Mouse (Mus musculus) bone marrow macrophage, adult 2 months (primary cell): Measurements from ENCODE around the gene Vwc2. TPM values are rescaled to one million over a fixed set of nuclear protein-coding genes. Genes with fewer than 3 reads are reported as not detected.

Experiments used
- H3K27ac ChIP-seq: 2 replicates; pipeline ENCODE4 v1.5.1; 2012; ENCODE audit warnings: low read depth, low read length; ENCODE audit not compliant: insufficient read depth
- H3K4me1 ChIP-seq: 2 replicates; pipeline ENCODE4 v1.6.1; 2012; ENCODE audit warnings: low read length; ENCODE audit not compliant: control insufficient read depth, insufficient read depth
- H3K4me3 ChIP-seq: 2 replicates; pipeline ENCODE4 v1.5.1; 2012; ENCODE audit warnings: mild to moderate bottlenecking, low read length, moderate library complexity; ENCODE audit not compliant: insufficient read depth
- CTCF ChIP-seq: IDR thresholded peaks from 2 replicates; pipeline ENCODE4 v1.5.1; 2012; ENCODE audit warnings: low read depth, mild to moderate bottlenecking, low read length, moderate library complexity
- POLR2A ChIP-seq: IDR thresholded peaks from 2 replicates; pipeline ENCODE4 v1.6.1; 2012; ENCODE audit warnings: mild to moderate bottlenecking, low read depth, low read length, borderline replicate concordance
- polyA plus RNA-seq: library from polyadenylated mRNA; stranded (reverse); fragments of >200 nt; gene quantifications from 2 replicates; pipeline ENCODE4 v1.2.4, GENCODE M21; 2012; ENCODE audit not compliant: missing spikeins, insufficient read depth, insufficient read length

Gene Vwc2
- polyA plus RNA-seq, 1 experiment: not detected

DNA sequence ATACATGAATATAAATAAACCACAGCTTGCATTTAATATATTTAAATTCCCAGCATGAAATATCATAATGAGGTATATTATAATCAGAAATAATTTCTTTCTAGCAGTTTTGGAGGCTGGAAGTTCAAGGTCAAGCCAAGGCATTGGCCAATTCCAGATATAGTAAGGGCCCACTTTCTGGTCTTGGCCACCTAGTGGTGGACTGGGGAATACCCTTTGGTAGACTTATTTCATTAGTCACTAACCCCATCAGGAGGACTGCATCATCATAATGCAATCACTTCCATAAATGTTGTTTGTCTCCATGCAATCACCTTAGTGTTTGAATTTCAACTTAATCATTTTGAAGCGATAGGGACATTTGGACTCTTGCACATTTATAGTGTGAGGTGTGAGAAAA is 125.3 kb downstream of the Vwc2 start:
- TF ChIP-seq POLR2A (no peak), CTCF (no peak)
- Histone ChIP-seq H3K4me1 (no peaks in the 10 kb centered on the region), H3K4me3 (no peak overlapping the region), H3K27ac (no peak overlapping the region)

DNA sequence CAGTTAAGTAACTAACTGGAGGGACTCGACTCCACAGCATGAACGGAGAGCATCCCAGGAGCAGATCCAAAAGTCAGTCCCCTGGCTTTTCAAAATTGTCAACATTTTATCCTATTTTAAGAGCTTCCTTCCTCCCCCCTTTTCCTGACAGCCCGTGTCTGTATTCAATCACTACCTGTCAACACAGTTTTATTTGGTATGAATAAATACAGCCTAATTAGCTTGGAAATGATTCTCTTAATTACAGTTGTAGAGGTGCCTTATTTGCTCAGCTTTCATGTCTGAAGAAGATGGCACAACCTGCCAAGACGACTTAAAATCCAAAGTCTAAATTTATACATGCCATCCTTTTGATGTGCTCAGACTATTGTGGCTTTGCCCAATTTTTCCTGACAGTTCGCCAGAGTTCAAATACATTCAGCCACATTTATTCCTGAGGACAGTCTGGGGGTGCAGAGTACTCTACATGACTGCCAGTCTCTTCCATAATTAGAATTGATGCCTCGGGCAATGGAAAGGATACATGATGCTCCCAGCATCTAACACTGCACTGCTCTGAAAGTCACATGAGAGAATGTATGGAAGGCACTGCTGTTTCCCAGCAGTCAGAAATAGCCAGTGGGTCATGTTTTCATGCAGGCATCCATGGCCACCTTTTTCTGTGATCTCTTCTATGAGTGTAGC is 128.8 kb downstream of the Vwc2 start:
- no peak overlapping the region for H3K27ac ChIP-seq
- TF ChIP-seq CTCF: no peak
- TF ChIP-seq POLR2A: no peak
- H3K4me1 ChIP-seq: no peaks in the 10 kb centered on the region
- H3K4me3 ChIP-seq: no peak overlapping the region

DNA sequence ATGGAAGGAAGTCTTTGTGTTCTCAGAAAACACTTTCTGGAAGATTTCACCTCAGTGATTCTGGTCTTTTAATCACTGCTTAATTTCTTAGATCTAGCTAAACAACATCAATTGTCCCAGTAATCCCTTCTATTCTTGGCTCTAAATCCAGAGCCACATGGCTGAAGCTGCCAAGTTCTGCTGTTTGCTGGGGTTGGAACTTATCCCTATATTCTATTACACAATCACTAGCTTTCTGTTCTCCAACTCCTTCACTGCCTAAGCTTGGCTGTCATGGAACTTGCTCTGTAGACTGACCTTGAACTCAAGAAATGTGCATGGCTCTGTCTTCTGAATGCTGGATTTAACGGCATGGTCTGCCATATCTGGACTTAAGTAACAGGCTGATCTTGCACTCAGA is 143.3 kb downstream of the Vwc2 start:
- no peak overlapping the region for H3K27ac ChIP-seq
- H3K4me1 ChIP-seq: no peaks in the 10 kb centered on the region
- TF ChIP-seq POLR2A (no peak), CTCF (no peak)
- no peak overlapping the region for H3K4me3 ChIP-seq

DNA sequence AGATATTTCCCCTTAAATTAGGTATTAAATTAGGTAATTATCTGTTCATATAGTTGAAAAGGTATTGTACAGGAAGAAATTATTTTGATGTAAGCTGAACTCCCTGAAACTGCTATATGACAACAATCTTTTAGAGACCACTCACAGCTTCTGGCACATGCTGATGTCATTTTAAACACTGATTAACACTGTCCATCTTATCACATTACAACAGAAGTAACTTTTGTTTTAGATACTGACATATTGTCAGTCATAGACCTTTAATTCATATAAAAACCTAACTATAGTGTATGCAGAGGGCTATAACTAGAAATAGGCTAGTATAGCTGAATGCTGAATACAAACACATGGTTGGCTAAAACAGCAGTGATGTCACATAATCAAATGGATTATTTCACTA is 166.1 kb downstream of the Vwc2 start:
- Histone ChIP-seq H3K4me1 (no peaks in the 10 kb centered on the region), H3K4me3 (no peak overlapping the region), H3K27ac (no peak overlapping the region)
- TF ChIP-seq POLR2A (no peak), CTCF (no peak)

DNA sequence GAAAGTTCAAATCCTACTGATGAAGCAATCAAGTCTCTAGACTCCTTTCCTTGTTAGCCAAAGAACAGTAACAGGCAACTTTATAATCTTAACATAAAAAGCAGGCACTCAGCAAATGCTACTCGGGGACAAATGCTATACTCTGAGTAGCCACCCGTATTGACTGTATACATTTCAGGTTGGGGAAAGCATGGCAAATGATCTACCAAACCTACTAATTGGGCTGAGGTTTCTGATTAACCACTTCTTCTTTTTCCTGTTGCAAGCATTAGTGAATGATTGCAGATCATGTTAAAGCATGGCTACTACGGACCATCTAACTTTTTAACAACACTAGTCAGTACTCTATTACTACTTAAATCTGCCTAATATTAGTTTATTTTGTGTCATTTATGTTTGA is 169.5 kb downstream of the Vwc2 start:
- H3K4me3 ChIP-seq: no peak overlapping the region
- no peak for TF ChIP-seq POLR2A
- TF ChIP-seq CTCF: no peak
- H3K4me1 ChIP-seq: no peaks in the 10 kb centered on the region
- no peak overlapping the region for H3K27ac ChIP-seq
